Mouse (Mus musculus) kidney, embryonic 16.5 days (tissue): Measurements from ENCODE around the gene Hmga2. TPM values are rescaled to one million over a fixed set of nuclear protein-coding genes. Genes with fewer than 3 reads are reported as not detected.
A peak's percentile ranks its signal among the peaks of the same experiment; 100 is the strongest.

ENCODE experiments used
- ATAC-seq: fragments of 200-750 bp; cut with Nextera tagmentation; 2 replicates; pipeline ENCODE4 v1.8.0; 2017; ENCODE audit warnings: moderate TSS enrichment; ENCODE audit not compliant: low FRiP score, low TSS enrichment
- H3K27ac ChIP-seq: fragments of 300-500 bp; sonication (generic); 2 replicates; pipeline ENCODE4 v1.5.1; 2014; ENCODE audit warnings: low read length
- H3K27me3 ChIP-seq: fragments of 300-500 bp; sonication (generic); 2 replicates; pipeline ENCODE4 v1.6.1; 2014; ENCODE audit warnings: low read length, control low read depth, mixed read lengths; ENCODE audit not compliant: insufficient read depth
- H3K36me3 ChIP-seq: fragments of 300-500 bp; sonication (generic); 2 replicates; pipeline ENCODE4 v1.6.1; 2014; ENCODE audit warnings: low read length, control low read depth, mixed read lengths; ENCODE audit not compliant: insufficient read depth
- H3K4me1 ChIP-seq: fragments of 300-500 bp; sonication (generic); 2 replicates; pipeline ENCODE4 v1.6.1; 2014; ENCODE audit warnings: low read length, control low read depth, mixed read lengths; ENCODE audit not compliant: insufficient read depth
- H3K4me2 ChIP-seq: fragments of 300-500 bp; sonication (generic); replicated peaks from 2 replicates; pipeline ENCODE4 v1.6.1; 2014; ENCODE audit warnings: low read depth, low read length
- H3K4me3 ChIP-seq: fragments of 300-500 bp; sonication (generic); 2 replicates; pipeline ENCODE4 v1.5.1; 2014; ENCODE audit warnings: mild to moderate bottlenecking, low read length
- H3K9ac ChIP-seq: fragments of 300-500 bp; sonication (generic); replicated peaks from 2 replicates; pipeline ENCODE4 v1.6.1; 2014; ENCODE audit warnings: low read length
- H3K9me3 ChIP-seq: fragments of 300-500 bp; sonication (generic); 2 replicates; pipeline ENCODE4 v1.6.1; 2016; ENCODE audit warnings: low read length, control low read depth
- WGBS: fragments of 180-500 bp; shearing (Covaris S2); extraction: QIAGEN DNeasy Blood & Tissue Kit; methylation state at CpG from one replicate; pipeline ENCODE4 v1.1.7; 2014; 5-methylcytosine and 5-hydroxymethylcytosine counted together
- polyA plus RNA-seq: library from polyadenylated mRNA; unstranded; fragments of >200 nt; fragmentation: Nextera tagmentation; extraction: Ambion mirVana; gene quantifications from 2 replicates; pipeline ENCODE4 v1.2.1, GENCODE M21; 2015

Hmga2 gene
- polyA plus RNA-seq, 1 experiment from 2014 or later, result 15.4 TPM

- Histone ChIP-seq H3K4me2 (peak overlapping the region; percentile 97), H3K9me3 (no peaks in the 10 kb centered on the region), H3K4me1 (peaks cover 28% of the 10 kb centered on the region), H3K27ac (peak overlapping the region; percentile 97), H3K27me3 (no peaks in the 10 kb centered on the region), H3K4me3 (peak overlapping the region; percentile 60), H3K9ac (peak overlapping the region; percentile 98), H3K36me3 (0 out of 2 replicates have a peak, but pooled peaks cover 3% of the 10 kb centered on the region)
- WGBS, result under 1% methylated on average over 45 of the region's 45 CpGs
- peak; percentile 10; the same call in 1 of the 2 replicates for ATAC-seq
Observed at GRCm38 (mm10) chr10:120475041-120475541, 1.2 kb downstream of the Hmga2 start.

- H3K4me1 ChIP-seq, result peaks cover 28% of the 10 kb centered on the region
- no peak for ATAC-seq
- WGBS, result under 1% methylated on average over 20 of the region's 20 CpGs
Observed at GRCm38 (mm10) chr10:120474301-120474700, 2.0 kb downstream of the Hmga2 start.

GRCm38 (mm10) chr10:120473218-120473617 is 3.1 kb downstream of the Hmga2 start:
- Histone ChIP-seq H3K4me3 (peak overlapping the region; percentile 60), H3K36me3 (peaks cover 15% of the 10 kb centered on the region; the same call in 1 of the 2 replicates), H3K9ac (peak overlapping the region; percentile 51; the same call in 1 of the 2 replicates), H3K27ac (0 out of 2 replicates have a peak overlapping the region, but pooled peaks have one; percentile 29), H3K27me3 (no peaks in the 10 kb centered on the region), H3K4me1 (peaks cover 22% of the 10 kb centered on the region), H3K4me2 (peak overlapping the region; percentile 97), H3K9me3 (no peaks in the 10 kb centered on the region)
- ATAC-seq, result no peak
- 12% methylated on average over 4 of the region's 4 CpGs for WGBS

More at GRCm38 (mm10) chr10:120474301-120474700, 2.0 kb downstream of the Hmga2 start:
- Histone ChIP-seq H3K9me3 (no peaks in the 10 kb centered on the region), H3K27me3 (no peaks in the 10 kb centered on the region), H3K36me3 (peaks cover 6% of the 10 kb centered on the region; the same call in 1 of the 2 replicates), H3K4me3 (peak overlapping the region; percentile 60), H3K4me2 (peak overlapping the region; percentile 97), H3K27ac (peak overlapping the region; percentile 97), H3K9ac (peak overlapping the region; percentile 98)

- Histone ChIP-seq H3K4me3 (no peak overlapping the region), H3K27ac (no peak overlapping the region), H3K9me3 (no peaks in the 10 kb centered on the region), H3K9ac (no peak overlapping the region), H3K4me1 (peaks cover 16% of the 10 kb centered on the region), H3K36me3 (peaks cover 18% of the 10 kb centered on the region; the same call in 1 of the 2 replicates), H3K27me3 (no peaks in the 10 kb centered on the region), H3K4me2 (peak overlapping the region; percentile 97)
- WGBS, result 48% methylated on average over 2 of the region's 2 CpGs
- ATAC-seq, result no peak
Observed at GRCm38 (mm10) chr10:120472606-120473005, 3.7 kb downstream of the Hmga2 start.

GRCm38 (mm10) chr10:120465121-120465520 is 11.1 kb downstream of the Hmga2 start:
- Histone ChIP-seq H3K4me3 (no peak overlapping the region), H3K9ac (no peak overlapping the region), H3K27me3 (no peaks in the 10 kb centered on the region), H3K27ac (no peak overlapping the region), H3K9me3 (no peaks in the 10 kb centered on the region), H3K36me3 (peaks cover 33% of the 10 kb centered on the region; the same call in 1 of the 2 replicates), H3K4me2 (no peak overlapping the region), H3K4me1 (peaks cover 22% of the 10 kb centered on the region)
- 66% methylated on average over 5 of the region's 5 CpGs for WGBS
- no peak for ATAC-seq

DNA sequence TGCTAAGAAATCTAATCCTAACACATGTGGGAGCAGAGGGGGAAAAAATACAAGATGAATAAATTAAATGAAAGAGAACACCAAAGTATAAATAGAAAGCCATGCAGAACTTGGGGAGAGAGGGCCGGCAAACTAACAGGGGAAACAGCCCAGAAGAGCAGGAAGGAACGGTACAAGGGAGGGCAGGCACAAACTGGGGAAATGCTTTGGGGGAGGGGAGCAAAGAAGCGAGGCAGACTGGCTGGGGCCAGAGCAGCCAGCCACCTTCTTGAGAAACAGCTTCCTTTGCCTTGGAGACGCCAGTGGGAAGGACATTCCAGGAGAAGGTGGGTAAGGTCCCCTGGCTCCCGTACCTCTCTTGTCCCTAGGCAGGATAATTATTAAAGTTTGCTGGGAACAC is 14.5 kb downstream of the Hmga2 start:
- Histone ChIP-seq H3K4me1 (peaks cover 22% of the 10 kb centered on the region), H3K4me3 (no peak overlapping the region), H3K36me3 (peaks cover 31% of the 10 kb centered on the region; the same call in 1 of the 2 replicates), H3K27ac (peak overlapping the region; percentile 78), H3K9ac (peak overlapping the region; percentile 31; the same call in 1 of the 2 replicates), H3K9me3 (no peaks in the 10 kb centered on the region), H3K27me3 (no peaks in the 10 kb centered on the region), H3K4me2 (peak overlapping the region; percentile 21; the same call in 1 of the 2 replicates)
- ATAC-seq, result peak; percentile 85
- 5% methylated on average over 5 of the region's 5 CpGs for WGBS

DNA sequence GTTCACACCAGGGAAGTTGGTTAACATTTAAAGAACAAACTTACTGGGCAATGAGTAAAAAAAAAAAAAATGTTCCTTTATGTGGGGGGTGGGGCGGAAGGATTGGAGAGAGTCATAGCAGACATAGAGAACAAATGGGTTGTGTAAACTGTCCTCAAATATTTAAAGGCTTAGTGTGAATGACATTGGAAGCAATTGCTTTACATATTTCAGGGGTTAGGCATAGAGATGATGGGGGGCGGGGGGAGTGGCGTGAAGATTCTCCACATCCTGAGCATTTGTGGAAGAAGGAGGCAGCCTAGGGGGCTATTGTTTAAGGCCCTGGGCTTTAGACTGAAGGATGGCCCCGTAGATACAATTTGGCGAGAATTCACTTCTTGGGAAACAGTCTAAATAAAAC is 15.0 kb downstream of the Hmga2 start:
- H3K9me3 ChIP-seq, result no peaks in the 10 kb centered on the region
- 66% methylated on average over 5 of the region's 5 CpGs for WGBS
- peaks cover 22% of the 10 kb centered on the region for H3K4me1 ChIP-seq
- 0 out of 2 replicates have a peak overlapping the region, but pooled peaks have one; percentile 21 for H3K4me2 ChIP-seq
- H3K36me3 ChIP-seq, result peaks cover 28% of the 10 kb centered on the region; the same call in 1 of the 2 replicates
- H3K9ac ChIP-seq, result no peak overlapping the region
- H3K27me3 ChIP-seq, result no peaks in the 10 kb centered on the region
- peak overlapping the region; percentile 78 for H3K27ac ChIP-seq
- no peak for ATAC-seq
- H3K4me3 ChIP-seq, result no peak overlapping the region

DNA sequence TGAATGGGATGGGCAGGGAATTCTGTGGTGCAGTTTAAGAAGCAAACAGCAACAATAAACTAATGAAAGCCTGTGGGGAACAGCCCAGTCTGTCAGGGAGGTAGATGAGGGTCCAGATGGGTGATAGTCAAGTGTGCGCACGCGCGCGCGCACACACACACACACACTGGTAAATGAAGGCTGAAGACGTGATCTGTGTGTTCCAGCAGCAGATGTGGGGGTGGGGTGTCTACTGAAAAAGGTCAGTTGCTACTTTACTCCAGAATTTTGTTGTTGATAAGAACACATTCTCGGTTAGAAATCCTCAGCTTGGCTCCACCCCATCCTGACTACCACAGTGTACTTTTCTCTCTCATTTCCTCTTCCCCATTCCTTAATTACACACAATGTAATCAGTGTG is 17.4 kb downstream of the Hmga2 start:
- Histone ChIP-seq H3K4me1 (peaks cover 22% of the 10 kb centered on the region), H3K4me2 (no peak overlapping the region), H3K4me3 (no peak overlapping the region), H3K9me3 (no peaks in the 10 kb centered on the region), H3K27me3 (no peaks in the 10 kb centered on the region), H3K27ac (no peak overlapping the region), H3K36me3 (peaks cover 35% of the 10 kb centered on the region; the same call in 1 of the 2 replicates), H3K9ac (no peak overlapping the region)
- ATAC-seq, result no peak
- WGBS, result 90% methylated on average over 8 of the region's 8 CpGs

- Histone ChIP-seq H3K27ac (peak overlapping the region; percentile 17), H3K4me3 (peak overlapping the region; percentile 15), H3K9me3 (no peaks in the 10 kb centered on the region), H3K36me3 (peaks cover 8% of the 10 kb centered on the region; the same call in 1 of the 2 replicates), H3K4me1 (peaks cover 27% of the 10 kb centered on the region), H3K27me3 (no peaks in the 10 kb centered on the region), H3K9ac (no peak overlapping the region), H3K4me2 (peak overlapping the region; percentile 42)
- WGBS, result 39% methylated on average over 19 of the region's 19 CpGs
- ATAC-seq, result peak; percentile 50; the same call in 1 of the 2 replicates
Observed at GRCm38 (mm10) chr10:120449661-120450284, 26.5 kb downstream of the Hmga2 start.

DNA sequence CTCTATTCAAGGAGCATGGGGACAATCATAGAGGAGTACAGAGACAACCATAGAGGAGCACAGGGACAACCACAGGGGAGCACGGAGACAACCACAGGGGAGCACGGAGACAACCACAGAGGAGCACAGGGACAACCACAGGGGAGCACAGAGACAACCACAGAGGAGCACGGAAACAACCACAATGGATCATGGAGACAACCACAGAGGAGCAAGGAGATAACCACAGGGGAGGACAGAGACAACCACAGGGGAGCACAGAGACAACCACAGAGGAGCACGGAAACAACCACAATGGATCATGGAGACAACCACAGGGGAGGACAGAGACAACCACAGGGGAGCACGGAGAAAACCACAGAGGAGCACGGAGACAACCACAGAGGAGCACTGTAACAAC is 29.5 kb downstream of the Hmga2 start:
- H3K27me3 ChIP-seq, result no peaks in the 10 kb centered on the region
- H3K36me3 ChIP-seq, result peaks cover 4% of the 10 kb centered on the region; the same call in 1 of the 2 replicates
- H3K4me3 ChIP-seq, result no peak overlapping the region
- H3K27ac ChIP-seq, result no peak overlapping the region
- WGBS, result 96% methylated on average over 6 of the region's 6 CpGs
- no peak overlapping the region for H3K4me2 ChIP-seq
- H3K9me3 ChIP-seq, result no peaks in the 10 kb centered on the region
- peaks cover 29% of the 10 kb centered on the region for H3K4me1 ChIP-seq
- H3K9ac ChIP-seq, result no peak overlapping the region
- no peak for ATAC-seq
